Mouse (Mus musculus) midbrain, embryonic 10.5 days (tissue): ENCODE measurements at regions not wholly inside any gene's neighbourhood (a gene's known extent, or its start where the extent isn't known, plus 50 kb on each side); places are given as distances from the start of the nearest gene placed in this dataset.

Experiments
- DNase-seq: peaks from one replicate; pipeline ENCODE4 v3.0.0-alpha.2; 2017; ENCODE audit warnings: low spot score
- H3K27ac ChIP-seq: fragments of 300-500 bp; sonication (generic); replicated peaks from 2 replicates; pipeline ENCODE4 v1.5.1; 2016; ENCODE audit warnings: mild to moderate bottlenecking
- H3K27me3 ChIP-seq: fragments of 300-500 bp; sonication (generic); 2 replicates; pipeline ENCODE4 v1.6.1; 2016; ENCODE audit warnings: low read depth, mild to moderate bottlenecking; ENCODE audit not compliant: poor library complexity, severe bottlenecking
- H3K36me3 ChIP-seq: fragments of 300-500 bp; sonication (generic); 2 replicates; pipeline ENCODE4 v1.6.1; 2016; ENCODE audit warnings: mild to moderate bottlenecking, moderate library complexity
- H3K4me1 ChIP-seq: fragments of 300-500 bp; sonication (generic); 2 replicates; pipeline ENCODE4 v1.6.1; 2016
- H3K4me3 ChIP-seq: fragments of 300-500 bp; sonication (generic); 2 replicates; pipeline ENCODE4 v1.5.1; 2016; ENCODE audit warnings: mild to moderate bottlenecking, moderate library complexity
- H3K9me3 ChIP-seq: fragments of 300-500 bp; sonication (generic); replicated peaks from 2 replicates; pipeline ENCODE4 v1.6.1; 2016; ENCODE audit warnings: mild to moderate bottlenecking
- WGBS: fragments of 180-500 bp; shearing (Covaris S2); methylation state at CpG from one replicate; pipeline ENCODE4 v1.1.7; 2016; 5-methylcytosine and 5-hydroxymethylcytosine counted together

GRCm38 (mm10) chr11:34941486-34942456 is 108.3 kb upstream of the Spdl1 start:
- Histone ChIP-seq H3K4me3 (no peak overlapping the region), H3K36me3 (no peaks in the 10 kb centered on the region), H3K4me1 (peaks cover 21% of the 10 kb centered on the region), H3K27me3 (no peaks in the 10 kb centered on the region), H3K27ac (peak overlapping the region; percentile 70), H3K9me3 (no peaks in the 10 kb centered on the region)
- no peak for DNase-seq
- 70% methylated on average over 4 of the region's 4 CpGs for WGBS

- Histone ChIP-seq H3K27ac (0 out of 2 replicates have a peak overlapping the region, but pooled peaks have one; percentile 28), H3K36me3 (no peaks in the 10 kb centered on the region), H3K9me3 (no peaks in the 10 kb centered on the region), H3K4me3 (no peak overlapping the region), H3K27me3 (no peaks in the 10 kb centered on the region), H3K4me1 (peaks cover 21% of the 10 kb centered on the region)
- DNase-seq: no peak
- WGBS: 87% methylated on average over 8 of the region's 8 CpGs
Measured at GRCm38 (mm10) chr11:34940151-34940550, 106.7 kb upstream of the Spdl1 start.

- Histone ChIP-seq H3K9me3 (no peaks in the 10 kb centered on the region), H3K4me3 (no peak overlapping the region), H3K27me3 (no peaks in the 10 kb centered on the region), H3K4me1 (peaks cover 21% of the 10 kb centered on the region), H3K27ac (no peak overlapping the region), H3K36me3 (no peaks in the 10 kb centered on the region)
- no peak for DNase-seq
- 71% methylated on average over 4 of the region's 4 CpGs for WGBS
Measured at GRCm38 (mm10) chr11:34939002-34939401, 105.6 kb upstream of the Spdl1 start.

GRCm38 (mm10) chr11:34932191-34932590 is 98.8 kb upstream of the Spdl1 start:
- Histone ChIP-seq H3K27me3 (no peaks in the 10 kb centered on the region), H3K36me3 (no peaks in the 10 kb centered on the region), H3K4me3 (no peak overlapping the region), H3K4me1 (no peaks in the 10 kb centered on the region), H3K9me3 (no peaks in the 10 kb centered on the region), H3K27ac (no peak overlapping the region)
- no peak for DNase-seq

- Histone ChIP-seq H3K4me1 (no peaks in the 10 kb centered on the region), H3K27me3 (no peaks in the 10 kb centered on the region), H3K4me3 (no peak overlapping the region), H3K27ac (no peak overlapping the region), H3K9me3 (no peaks in the 10 kb centered on the region), H3K36me3 (no peaks in the 10 kb centered on the region)
- no peak for DNase-seq
- WGBS: 66% methylated on average over 1 of the region's 1 CpGs
Measured at GRCm38 (mm10) chr11:34917175-34917574, 83.7 kb upstream of the Spdl1 start.

GRCm38 (mm10) chr11:34909841-34910240 is 76.4 kb upstream of the Spdl1 start:
- Histone ChIP-seq H3K9me3 (no peaks in the 10 kb centered on the region), H3K4me3 (no peak overlapping the region), H3K27ac (no peak overlapping the region), H3K4me1 (peaks cover 22% of the 10 kb centered on the region), H3K27me3 (no peaks in the 10 kb centered on the region), H3K36me3 (no peaks in the 10 kb centered on the region)
- DNase-seq: no peak
- 62% methylated on average over 5 of the region's 5 CpGs for WGBS

- Histone ChIP-seq H3K4me1 (no peaks in the 10 kb centered on the region), H3K36me3 (no peaks in the 10 kb centered on the region), H3K4me3 (no peak overlapping the region), H3K27me3 (no peaks in the 10 kb centered on the region), H3K9me3 (no peaks in the 10 kb centered on the region), H3K27ac (no peak overlapping the region)
- WGBS: 78% methylated on average over 4 of the region's 4 CpGs
- no peak for DNase-seq
Measured at GRCm38 (mm10) chr11:34904271-34904670, 70.8 kb upstream of the Spdl1 start.

GRCm38 (mm10) chr11:34899400-34899799 is 66.0 kb upstream of the Spdl1 start:
- Histone ChIP-seq H3K27ac (no peak overlapping the region), H3K9me3 (no peaks in the 10 kb centered on the region), H3K4me1 (no peaks in the 10 kb centered on the region), H3K36me3 (no peaks in the 10 kb centered on the region), H3K4me3 (no peak overlapping the region), H3K27me3 (no peaks in the 10 kb centered on the region)
- DNase-seq: no peak
- WGBS: 77% methylated on average over 3 of the region's 3 CpGs

- 86% methylated on average over 7 of the region's 7 CpGs for WGBS
- no peak for DNase-seq
- Histone ChIP-seq H3K27me3 (no peaks in the 10 kb centered on the region), H3K36me3 (no peaks in the 10 kb centered on the region), H3K9me3 (no peaks in the 10 kb centered on the region), H3K27ac (no peak overlapping the region), H3K4me3 (no peak overlapping the region), H3K4me1 (no peaks in the 10 kb centered on the region)
Measured at GRCm38 (mm10) chr11:34895624-34896023, 62.2 kb upstream of the Spdl1 start.

- H3K27ac ChIP-seq: no peak overlapping the region
- DNase-seq: no peak
- H3K36me3 ChIP-seq: no peaks in the 10 kb centered on the region
- 87% methylated on average over 7 of the region's 7 CpGs for whole genome bisulfite sequencing
- no peaks in the 10 kb centered on the region for H3K9me3 ChIP-seq
- no peaks in the 10 kb centered on the region for H3K4me1 ChIP-seq
- H3K4me3 ChIP-seq: no peak overlapping the region
- no peaks in the 10 kb centered on the region for H3K27me3 ChIP-seq
Measured at GRCm38 (mm10) chr11:34888374-34889136, 55.1 kb upstream of the Spdl1 start.

GRCm38 (mm10) chr11:34887587-34887986 is 54.1 kb upstream of the Spdl1 start:
- Histone ChIP-seq H3K27ac (no peak overlapping the region), H3K4me1 (no peaks in the 10 kb centered on the region), H3K9me3 (no peaks in the 10 kb centered on the region), H3K36me3 (no peaks in the 10 kb centered on the region), H3K27me3 (no peaks in the 10 kb centered on the region), H3K4me3 (no peak overlapping the region)
- DNase-seq: no peak
- 85% methylated on average over 3 of the region's 3 CpGs for WGBS
